Mouse (Mus musculus): ENCODE measurements around the gene Gm27179.
"Not testable (repeated sequence)": the region's sequence is repeated elsewhere in the genome, so short reads cannot be mapped to it uniquely, and the experiment has no call there.

DNA sequence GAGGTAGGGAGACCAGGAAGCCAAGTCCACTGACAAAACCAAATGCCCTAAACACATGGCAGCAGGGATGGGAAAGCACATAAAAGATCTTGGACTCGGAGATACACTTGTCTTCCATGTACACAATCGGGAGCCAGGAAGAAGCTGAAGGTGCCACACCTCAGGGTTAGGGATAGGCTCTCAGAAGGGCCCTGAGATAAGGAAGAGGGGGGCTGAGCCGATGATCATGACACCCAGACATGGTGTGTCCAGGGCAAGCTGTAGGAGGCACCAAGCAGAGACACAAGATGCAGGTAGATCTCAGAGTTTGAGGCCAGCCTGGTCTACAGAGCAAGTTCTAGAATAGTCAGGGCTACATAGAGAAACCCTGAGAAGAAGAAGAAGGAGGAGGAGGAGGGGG lies 17.8 kb downstream of the Gm27179 start:
- TF ChIP-seq CTCF (IDR thresholded peaks at IDR 0.05; ENCODE audit: low read depth, low read length); POLR2A (IDR thresholded peaks at IDR 0.05; ENCODE audit: insufficient read depth, low read length): not testable (repeated sequence)

All from ES-Bruce4 (cell line).